Mouse (Mus musculus): ENCODE results near the gene Dhx35. TPM values are rescaled to one million over a fixed set of nuclear protein-coding genes. Genes with fewer than 3 reads are reported as not detected.
A peak's percentile ranks its signal among the peaks of the same experiment; 100 is the strongest.

The Dhx35 gene
- polyA plus RNA-seq, 1 experiment from 2014 or later = 10.4 TPM

DNA sequence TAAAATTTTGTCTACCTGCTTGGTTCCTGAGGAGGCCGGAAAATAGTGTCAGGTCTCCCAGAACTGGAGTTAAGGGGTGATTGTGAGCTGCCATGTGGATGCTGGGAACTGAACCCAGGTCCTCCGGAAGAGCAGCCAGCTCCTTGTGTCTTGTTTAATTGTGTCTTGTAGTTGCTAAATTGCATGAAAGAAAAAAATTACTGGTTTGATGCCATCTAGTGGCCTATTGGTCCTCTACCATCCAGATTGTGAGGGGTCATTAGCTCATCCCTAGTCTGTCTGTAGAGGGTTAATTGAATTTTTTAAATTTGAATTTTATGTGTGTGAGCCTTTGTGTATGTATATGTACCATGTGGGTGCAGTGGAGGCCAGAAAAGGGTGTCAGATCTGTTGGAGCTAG lies 33.5 kb downstream of the Dhx35 start:
- H3K4me1 ChIP-seq (ENCODE audit: control insufficient read depth, insufficient read depth, low read length) = no peaks in the 10 kb centered on the region
- H3K36me3 ChIP-seq (ENCODE audit: control insufficient read depth, insufficient read depth, low read length) = peaks cover 52% of the 10 kb centered on the region
- no peak overlapping the region for H3K9ac ChIP-seq (ENCODE audit: low read depth, low read length)
- no peak for DNase-seq (ENCODE audit: low spot score)
- 88% methylated on average over 2 of the region's 2 CpGs for WGBS
- H3K4me3 ChIP-seq (ENCODE audit: low read depth, low read length) = no peak overlapping the region
- H3K27me3 ChIP-seq (replicated peaks; ENCODE audit: control insufficient read depth, insufficient read depth, low read length) = no peaks in the 10 kb centered on the region
- ATAC-seq (ENCODE audit: low read depth) = no peak
- no peak overlapping the region for H3K27ac ChIP-seq (replicated peaks; ENCODE audit: low read depth, low read length)
- no peaks in the 10 kb centered on the region for H3K9me3 ChIP-seq (ENCODE audit: control insufficient read depth, low read length)
- H3K4me2 ChIP-seq (ENCODE audit: low read depth, low read length) = no peak overlapping the region

DNA sequence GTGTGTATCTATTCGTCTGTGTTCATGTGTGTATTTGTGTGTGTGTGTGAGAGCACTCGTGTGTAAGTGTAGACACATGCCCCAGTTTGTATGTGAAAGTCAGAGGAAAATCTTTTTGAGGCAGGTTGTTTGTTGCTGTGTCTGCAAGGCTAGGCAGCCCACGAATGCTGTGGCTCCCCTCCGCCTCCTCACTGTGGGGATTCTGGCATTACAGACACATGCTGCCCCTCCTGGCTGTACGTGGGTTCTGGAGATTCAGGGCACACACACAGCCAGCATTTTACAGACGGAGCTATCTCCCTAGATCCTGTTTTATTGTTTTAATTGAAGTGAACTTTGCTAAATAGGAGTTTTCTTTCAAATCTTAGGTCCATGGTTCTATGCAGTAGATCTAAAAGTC lies 35.1 kb downstream of the Dhx35 start:
- 76% methylated on average over 6 of the region's 6 CpGs for WGBS
- DNase-seq (ENCODE audit: low spot score) (no peak), ATAC-seq (ENCODE audit: low read depth) (no peak)
- H3K4me2 ChIP-seq (ENCODE audit: low read depth, low read length) = no peak overlapping the region
- H3K36me3 ChIP-seq (ENCODE audit: control insufficient read depth, insufficient read depth, low read length) = peaks cover 57% of the 10 kb centered on the region
- no peak overlapping the region for H3K27ac ChIP-seq (replicated peaks; ENCODE audit: low read depth, low read length)
- no peaks in the 10 kb centered on the region for H3K9me3 ChIP-seq (ENCODE audit: control insufficient read depth, low read length)
- no peaks in the 10 kb centered on the region for H3K27me3 ChIP-seq (replicated peaks; ENCODE audit: control insufficient read depth, insufficient read depth, low read length)
- H3K4me1 ChIP-seq (ENCODE audit: control insufficient read depth, insufficient read depth, low read length) = no peaks in the 10 kb centered on the region
- H3K4me3 ChIP-seq (ENCODE audit: low read depth, low read length) = no peak overlapping the region
- H3K9ac ChIP-seq (ENCODE audit: low read depth, low read length) = no peak overlapping the region

DNA sequence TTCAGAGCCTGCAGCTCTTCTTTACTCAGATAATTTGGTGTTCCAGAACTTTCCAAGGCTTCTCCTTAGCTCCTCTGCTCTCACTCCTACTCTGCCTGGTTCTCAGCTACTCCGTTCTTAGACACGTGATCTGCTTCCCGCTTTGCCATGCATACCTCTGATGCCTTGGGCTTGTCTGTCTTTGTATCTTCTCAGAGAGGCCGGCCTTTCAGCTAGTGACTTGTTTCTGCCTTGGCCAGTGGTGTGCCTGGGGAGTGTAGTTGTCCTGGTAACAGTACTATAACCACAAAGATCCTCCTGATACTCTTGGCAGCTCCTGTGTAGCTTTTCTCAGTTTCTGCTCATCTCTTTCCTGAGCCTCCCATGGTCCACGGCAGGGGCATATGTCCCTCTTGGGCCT lies 38.6 kb downstream of the Dhx35 start:
- H3K4me1 ChIP-seq (ENCODE audit: control insufficient read depth, insufficient read depth, low read length) = no peaks in the 10 kb centered on the region
- no peak overlapping the region for H3K27ac ChIP-seq (replicated peaks; ENCODE audit: low read depth, low read length)
- no peak overlapping the region for H3K9ac ChIP-seq (ENCODE audit: low read depth, low read length)
- peaks cover 60% of the 10 kb centered on the region for H3K36me3 ChIP-seq (ENCODE audit: control insufficient read depth, insufficient read depth, low read length)
- H3K4me2 ChIP-seq (ENCODE audit: low read depth, low read length) = no peak overlapping the region
- H3K9me3 ChIP-seq (ENCODE audit: control insufficient read depth, low read length) = no peaks in the 10 kb centered on the region
- H3K27me3 ChIP-seq (replicated peaks; ENCODE audit: control insufficient read depth, insufficient read depth, low read length) = no peaks in the 10 kb centered on the region
- DNase-seq (ENCODE audit: low spot score) (peak; percentile 35), ATAC-seq (ENCODE audit: low read depth) (peak; percentile 48; the same call in 1 of the 2 replicates)
- H3K4me3 ChIP-seq (ENCODE audit: low read depth, low read length) = no peak overlapping the region
- 68% methylated on average over 5 of the region's 5 CpGs for WGBS

DNA sequence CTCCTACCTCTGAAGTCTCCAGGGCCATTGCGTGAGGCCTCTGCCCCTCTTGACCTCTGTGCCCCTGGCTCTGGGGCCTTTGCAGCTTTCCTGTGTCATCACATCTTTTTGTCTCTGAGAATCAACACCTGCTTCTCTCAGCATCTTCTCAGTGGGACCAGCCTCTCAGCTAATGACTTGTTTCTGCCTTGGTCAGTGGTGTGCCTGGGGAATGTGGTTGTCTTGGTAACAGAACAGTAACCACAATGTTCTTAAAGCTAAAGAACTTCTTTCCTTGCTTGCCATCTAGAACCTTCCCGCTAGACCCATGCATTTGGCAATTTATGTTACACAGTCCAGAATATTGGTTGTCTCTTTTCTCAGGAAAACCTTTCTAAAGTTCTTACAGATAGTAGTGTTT lies 39.0 kb downstream of the Dhx35 start:
- no peak overlapping the region for H3K9ac ChIP-seq (ENCODE audit: low read depth, low read length)
- no peak overlapping the region for H3K4me3 ChIP-seq (ENCODE audit: low read depth, low read length)
- H3K36me3 ChIP-seq (ENCODE audit: control insufficient read depth, insufficient read depth, low read length) = peaks cover 59% of the 10 kb centered on the region
- H3K9me3 ChIP-seq (ENCODE audit: control insufficient read depth, low read length) = no peaks in the 10 kb centered on the region
- H3K4me1 ChIP-seq (ENCODE audit: control insufficient read depth, insufficient read depth, low read length) = no peaks in the 10 kb centered on the region
- no peak overlapping the region for H3K27ac ChIP-seq (replicated peaks; ENCODE audit: low read depth, low read length)
- DNase-seq (ENCODE audit: low spot score) (no peak), ATAC-seq (ENCODE audit: low read depth) (peak; percentile 34; the same call in 1 of the 2 replicates)
- no peak overlapping the region for H3K4me2 ChIP-seq (ENCODE audit: low read depth, low read length)
- H3K27me3 ChIP-seq (replicated peaks; ENCODE audit: control insufficient read depth, insufficient read depth, low read length) = no peaks in the 10 kb centered on the region
- WGBS = 78% methylated on average over 2 of the region's 2 CpGs

DNA sequence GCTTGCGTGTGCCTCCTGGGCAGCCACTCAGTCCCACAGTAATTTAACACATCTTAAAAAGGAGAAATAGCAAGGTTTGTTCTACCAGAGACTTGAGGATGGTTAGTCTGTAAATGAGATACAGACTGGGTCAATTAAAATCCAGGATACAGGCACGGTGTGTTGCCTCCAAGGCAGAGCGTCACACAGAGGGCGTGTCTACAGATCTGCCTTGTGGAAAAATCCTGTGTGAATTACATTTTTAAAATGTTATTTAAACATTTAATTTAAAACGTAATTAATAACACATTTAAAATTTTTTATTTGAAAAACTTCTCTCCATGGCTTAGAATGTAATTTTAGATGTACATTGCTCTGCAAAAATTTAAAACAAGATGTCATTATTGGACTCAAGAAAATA lies 48.7 kb downstream of the Dhx35 start:
- peak overlapping the region; percentile 44; the same call in 1 of the 2 replicates for H3K27ac ChIP-seq (replicated peaks; ENCODE audit: low read depth, low read length)
- no peak overlapping the region for H3K9ac ChIP-seq (ENCODE audit: low read depth, low read length)
- H3K4me1 ChIP-seq (ENCODE audit: control insufficient read depth, insufficient read depth, low read length) = peaks cover 6% of the 10 kb centered on the region
- ATAC-seq (ENCODE audit: low read depth) (peak; percentile 62), DNase-seq (ENCODE audit: low spot score) (peak; percentile 43)
- H3K4me3 ChIP-seq (ENCODE audit: low read depth, low read length) = no peak overlapping the region
- H3K36me3 ChIP-seq (ENCODE audit: control insufficient read depth, insufficient read depth, low read length) = peaks cover 20% of the 10 kb centered on the region
- WGBS = 51% methylated on average over 5 of the region's 5 CpGs
- H3K9me3 ChIP-seq (ENCODE audit: control insufficient read depth, low read length) = no peaks in the 10 kb centered on the region
- H3K27me3 ChIP-seq (replicated peaks; ENCODE audit: control insufficient read depth, insufficient read depth, low read length) = no peaks in the 10 kb centered on the region
- no peak overlapping the region for H3K4me2 ChIP-seq (ENCODE audit: low read depth, low read length)

DNA sequence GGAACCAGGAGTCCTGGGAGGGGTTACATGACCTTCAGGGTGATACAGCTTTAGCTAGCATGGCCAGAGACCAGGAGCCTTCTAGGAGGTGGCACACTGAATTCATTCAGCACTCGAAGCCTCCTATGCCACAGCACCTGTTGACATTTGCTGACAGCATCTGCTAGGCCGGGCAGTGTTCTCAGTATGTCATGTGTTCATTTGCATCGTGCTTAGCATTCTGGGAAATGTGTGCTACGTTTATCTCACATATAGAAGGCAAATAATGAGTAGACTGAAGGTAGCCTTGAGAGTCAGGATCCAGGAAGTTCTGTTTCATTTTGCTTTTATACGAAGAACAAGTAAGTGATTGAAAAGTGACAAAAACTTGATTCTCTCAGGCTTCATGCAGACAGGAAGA lies 50.4 kb downstream of the Dhx35 start:
- Histone ChIP-seq H3K27me3 (replicated peaks; ENCODE audit: control insufficient read depth, insufficient read depth, low read length) (no peaks in the 10 kb centered on the region), H3K9me3 (ENCODE audit: control insufficient read depth, low read length) (no peaks in the 10 kb centered on the region), H3K4me2 (ENCODE audit: low read depth, low read length) (no peak overlapping the region), H3K4me1 (ENCODE audit: control insufficient read depth, insufficient read depth, low read length) (peaks cover 6% of the 10 kb centered on the region), H3K27ac (replicated peaks; ENCODE audit: low read depth, low read length) (no peak overlapping the region), H3K9ac (ENCODE audit: low read depth, low read length) (no peak overlapping the region), H3K4me3 (ENCODE audit: low read depth, low read length) (no peak overlapping the region), H3K36me3 (ENCODE audit: control insufficient read depth, insufficient read depth, low read length) (peaks cover 24% of the 10 kb centered on the region)
- DNase-seq (ENCODE audit: low spot score) (no peak), ATAC-seq (ENCODE audit: low read depth) (no peak)
- WGBS = 86% methylated on average over 5 of the region's 5 CpGs

DNA sequence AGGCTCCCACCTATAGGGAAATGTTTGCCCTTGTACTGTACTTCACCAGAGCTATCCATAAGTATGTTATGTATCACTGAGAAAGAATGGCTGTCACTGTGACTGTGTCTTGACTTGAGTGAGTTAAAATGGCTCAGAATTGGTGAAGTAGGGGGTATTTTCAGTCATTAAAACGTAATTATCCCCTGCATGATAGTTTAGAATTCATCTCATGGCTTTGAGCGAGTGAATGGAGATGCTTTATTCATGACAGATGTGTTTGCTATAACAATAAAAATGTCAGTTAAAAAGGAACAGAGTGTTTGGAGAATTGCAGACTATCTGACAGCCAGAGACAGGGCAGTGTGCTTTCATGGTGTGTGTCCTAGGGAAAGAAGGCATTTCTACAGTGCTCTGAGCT lies 51.6 kb downstream of the Dhx35 start:
- Histone ChIP-seq H3K4me1 (ENCODE audit: control insufficient read depth, insufficient read depth, low read length) (peaks cover 6% of the 10 kb centered on the region; the same call in 1 of the 2 replicates), H3K27me3 (replicated peaks; ENCODE audit: control insufficient read depth, insufficient read depth, low read length) (no peaks in the 10 kb centered on the region), H3K27ac (replicated peaks; ENCODE audit: low read depth, low read length) (no peak overlapping the region), H3K36me3 (ENCODE audit: control insufficient read depth, insufficient read depth, low read length) (peaks cover 18% of the 10 kb centered on the region), H3K4me2 (ENCODE audit: low read depth, low read length) (no peak overlapping the region), H3K4me3 (ENCODE audit: low read depth, low read length) (no peak overlapping the region), H3K9me3 (ENCODE audit: control insufficient read depth, low read length) (no peaks in the 10 kb centered on the region), H3K9ac (ENCODE audit: low read depth, low read length) (no peak overlapping the region)
- ATAC-seq (ENCODE audit: low read depth) (no peak), DNase-seq (ENCODE audit: low spot score) (no peak)
- 57% methylated on average over 2 of the region's 2 CpGs for WGBS

DNA sequence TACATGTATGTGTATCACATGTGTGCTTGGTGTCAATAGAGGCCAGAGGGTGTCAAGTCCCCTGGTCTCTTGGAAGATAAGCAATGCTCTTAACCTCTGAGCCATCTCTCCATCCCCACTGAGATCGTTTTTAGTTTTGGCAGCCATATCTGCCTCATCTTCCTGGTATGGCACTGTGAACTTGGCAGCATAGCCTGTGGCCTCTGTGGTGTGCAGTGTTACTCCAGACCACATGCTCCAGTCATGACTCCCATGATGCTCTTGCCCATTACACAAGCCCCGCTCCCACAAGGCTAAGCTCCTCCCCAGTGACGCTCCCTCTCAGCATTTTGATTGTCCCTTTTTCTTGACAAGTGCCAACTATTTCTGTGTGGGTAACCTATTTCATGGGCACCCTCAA lies 53.4 kb downstream of the Dhx35 start:
- H3K4me2 ChIP-seq (ENCODE audit: low read depth, low read length) = no peak overlapping the region
- WGBS = 95% methylated on average over 3 of the region's 3 CpGs
- H3K27ac ChIP-seq (replicated peaks; ENCODE audit: low read depth, low read length) = no peak overlapping the region
- H3K9ac ChIP-seq (ENCODE audit: low read depth, low read length) = no peak overlapping the region
- no peak for ATAC-seq (ENCODE audit: low read depth)
- no peak for DNase-seq (ENCODE audit: low spot score)
- H3K36me3 ChIP-seq (ENCODE audit: control insufficient read depth, insufficient read depth, low read length) = peaks cover 13% of the 10 kb centered on the region; the same call in 1 of the 2 replicates
- H3K9me3 ChIP-seq (ENCODE audit: control insufficient read depth, low read length) = no peaks in the 10 kb centered on the region
- H3K4me1 ChIP-seq (ENCODE audit: control insufficient read depth, insufficient read depth, low read length) = peaks cover 1% of the 10 kb centered on the region; the same call in 1 of the 2 replicates
- no peaks in the 10 kb centered on the region for H3K27me3 ChIP-seq (replicated peaks; ENCODE audit: control insufficient read depth, insufficient read depth, low read length)
- H3K4me3 ChIP-seq (ENCODE audit: low read depth, low read length) = no peak overlapping the region

DNA sequence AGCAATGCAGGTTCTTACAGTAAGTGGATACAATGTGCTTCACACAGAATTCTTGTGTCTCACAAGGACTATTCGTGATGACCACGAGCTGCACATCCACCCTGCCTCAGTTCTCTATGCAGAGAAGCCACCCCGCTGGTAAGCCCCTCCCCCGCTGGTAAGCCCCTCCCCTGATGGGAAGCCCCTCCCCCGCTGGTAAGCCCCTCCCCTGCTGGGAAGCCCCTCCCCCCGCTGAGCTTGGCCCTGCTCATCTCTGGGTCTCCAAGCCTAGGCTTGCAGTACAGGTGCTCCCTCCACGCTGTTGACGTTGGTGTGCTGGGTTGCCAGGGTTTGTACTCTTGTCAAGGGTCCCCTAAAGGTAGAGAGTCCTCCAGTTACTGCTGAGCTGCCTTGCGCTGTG lies 54.8 kb downstream of the Dhx35 start:
- Histone ChIP-seq H3K4me1 (ENCODE audit: control insufficient read depth, insufficient read depth, low read length) (no peaks in the 10 kb centered on the region), H3K36me3 (ENCODE audit: control insufficient read depth, insufficient read depth, low read length) (peaks cover 15% of the 10 kb centered on the region; the same call in 1 of the 2 replicates), H3K4me2 (ENCODE audit: low read depth, low read length) (no peak overlapping the region), H3K4me3 (ENCODE audit: low read depth, low read length) (no peak overlapping the region), H3K27ac (replicated peaks; ENCODE audit: low read depth, low read length) (no peak overlapping the region), H3K9me3 (ENCODE audit: control insufficient read depth, low read length) (no peaks in the 10 kb centered on the region), H3K9ac (ENCODE audit: low read depth, low read length) (no peak overlapping the region), H3K27me3 (replicated peaks; ENCODE audit: control insufficient read depth, insufficient read depth, low read length) (no peaks in the 10 kb centered on the region)
- DNase-seq (ENCODE audit: low spot score) = no peak
- no peak for ATAC-seq (ENCODE audit: low read depth)
- 77% methylated on average over 9 of the region's 9 CpGs for WGBS
